Mouse (Mus musculus) brain, embryonic 14.5 days (tissue): Measurements from ENCODE around the gene Irf9.

Experiments
- CTCF ChIP-seq: fragments of 200-500 bp; IDR thresholded peaks from 2 replicates; pipeline ENCODE4 v1.5.1; 2012; ENCODE audit warnings: inconsistent platforms, mild to moderate bottlenecking, moderate library complexity, borderline replicate concordance; ENCODE audit not compliant: insufficient read depth, insufficient read length; ENCODE audit errors: extremely low read depth
- POLR2A ChIP-seq: fragments of 200-500 bp; IDR thresholded peaks from 2 replicates; pipeline ENCODE4 v1.6.1; 2012; ENCODE audit warnings: mild to moderate bottlenecking, inconsistent platforms, borderline replicate concordance; ENCODE audit not compliant: poor library complexity, insufficient read depth, insufficient read length, severe bottlenecking; ENCODE audit errors: extremely low read depth

DNA sequence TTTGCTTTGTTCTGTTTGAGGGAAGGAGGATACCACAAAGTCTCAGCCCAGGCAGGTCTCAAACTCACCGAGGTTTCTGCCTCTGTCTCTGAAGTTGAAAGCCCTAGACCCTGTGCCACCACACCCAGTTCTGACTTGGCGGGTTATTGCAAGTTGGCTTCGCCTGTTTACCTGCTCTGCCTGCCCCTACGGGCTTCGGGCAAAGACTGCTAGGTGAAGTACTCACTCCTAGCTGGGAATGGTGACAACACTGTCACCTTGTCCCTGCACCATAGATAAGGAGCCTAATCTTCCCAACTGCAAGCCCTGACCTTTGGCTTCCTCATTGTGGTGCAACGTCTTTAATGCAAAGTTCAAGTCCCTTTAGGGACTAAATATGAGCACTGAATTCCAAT lies 17.8 kb upstream of the Irf9 start:
- TF ChIP-seq CTCF (no peak), POLR2A (no peak)
